Comparison of ENCODE assay signal across 13 mouse cellular contexts in the genomic region with DNA sequence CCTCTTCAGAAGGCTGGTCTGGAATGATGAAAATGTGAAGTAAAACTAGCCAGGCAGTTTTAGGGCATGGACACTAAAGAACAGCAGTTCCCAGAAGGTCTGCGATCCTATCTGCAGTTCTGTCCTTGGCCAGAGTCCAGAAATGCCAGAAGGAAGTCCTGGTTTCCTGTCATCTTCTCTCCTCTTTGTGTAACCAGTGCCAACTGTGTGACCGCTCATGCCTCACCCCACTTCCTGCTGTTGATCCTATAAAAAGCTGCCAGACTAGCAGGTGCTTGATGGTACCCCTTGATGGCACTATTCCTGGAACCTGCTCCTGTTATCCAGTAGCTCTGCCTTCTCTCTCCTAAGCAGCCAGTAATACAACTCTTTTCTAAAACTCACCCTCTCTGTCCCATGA. TPM values are rescaled to one million over a fixed set of nuclear protein-coding genes. Genes with fewer than 3 reads are reported as not detected.
A peak's percentile ranks its signal among the peaks of the same experiment; 100 is the strongest.
DNase-seq lines count a peak whose midpoint lies in the region; ATAC-seq and TF ChIP-seq lines count a peak whose summit lies in the region.
"Had no signal": no experiment of that assay in that cellular context is flagged by ENCODE, and none has a peak within 500 bp of the region (broad histone marks: within the 10 kb centered on the region; RNA-seq: fewer than 3 reads in every experiment).

No protein-coding gene starts in this region.

- H3K79me2 ChIP-seq in macrophage (ENCODE audit: inconsistent target) = no peaks in the 10 kb centered on the region

- H3K27ac ChIP-seq in hindbrain, postnatal 0 days = no peak overlapping the region
- no peak overlapping the region for H3K27ac ChIP-seq in hindbrain, embryonic 14.5 days
- H3K27ac ChIP-seq in macrophage = peak overlapping the region; percentile 37; the same call in 1 of the 2 replicates
- H3K27ac ChIP-seq: embryonic facial prominence, embryonic 12.5 days; forebrain, embryonic 10.5 days; midbrain, embryonic 12.5 days had no signal

- H3K9me3 ChIP-seq in hindbrain, postnatal 0 days (ENCODE audit: low read length) = no peaks in the 10 kb centered on the region
- no peaks in the 10 kb centered on the region for H3K9me3 ChIP-seq in hindbrain, embryonic 14.5 days (ENCODE audit: control insufficient read depth, low read length)
- H3K9me3 ChIP-seq: embryonic facial prominence, embryonic 12.5 days; forebrain, embryonic 10.5 days; midbrain, embryonic 12.5 days had no signal

- WGBS in hindbrain, postnatal 0 days = 48% methylated on average over 2 of the region's 2 CpGs
- 80% methylated on average over 2 of the region's 2 CpGs for WGBS in hindbrain, embryonic 14.5 days
- WGBS in macrophage (ENCODE audit: missing documents) = 0% methylated on average over 2 of the region's 2 CpGs

- no peak overlapping the region for H3K4me2 ChIP-seq in hindbrain, postnatal 0 days (ENCODE audit: low read depth, low read length)
- H3K4me2 ChIP-seq in hindbrain, embryonic 14.5 days (replicated peaks) = no peak overlapping the region
- H3K4me2 ChIP-seq: embryonic facial prominence, embryonic 12.5 days; midbrain, embryonic 12.5 days had no signal

- no peak for TF ChIP-seq CTCF in hindbrain, postnatal 0 days (IDR thresholded peaks at IDR 0.05; ENCODE audit: low read depth)

- H3K4me3 ChIP-seq in hindbrain, postnatal 0 days (ENCODE audit: low read length) = no peak overlapping the region
- no peak overlapping the region for H3K4me3 ChIP-seq in hindbrain, embryonic 14.5 days (replicated peaks; ENCODE audit: low read length)
- no peak overlapping the region for H3K4me3 ChIP-seq in macrophage (ENCODE audit: inconsistent target)
- H3K4me3 ChIP-seq: embryonic facial prominence, embryonic 12.5 days; forebrain, embryonic 10.5 days; midbrain, embryonic 12.5 days had no signal

- H3K36me3 ChIP-seq in hindbrain, postnatal 0 days (ENCODE audit: insufficient read depth, low read length) = no peaks in the 10 kb centered on the region
- no peaks in the 10 kb centered on the region for H3K36me3 ChIP-seq in hindbrain, embryonic 14.5 days (replicated peaks; ENCODE audit: control insufficient read depth, insufficient read depth)
- H3K36me3 ChIP-seq in macrophage (ENCODE audit: inconsistent target) = no peaks in the 10 kb centered on the region
- H3K36me3 ChIP-seq: embryonic facial prominence, embryonic 12.5 days; forebrain, embryonic 10.5 days; midbrain, embryonic 12.5 days had no signal

- H3K9ac ChIP-seq in hindbrain, postnatal 0 days (replicated peaks; ENCODE audit: low read length) = no peak overlapping the region
- H3K9ac ChIP-seq in hindbrain, embryonic 14.5 days = no peak overlapping the region
- H3K9ac ChIP-seq: embryonic facial prominence, embryonic 12.5 days; midbrain, embryonic 12.5 days had no signal

- H3K27me3 ChIP-seq in hindbrain, postnatal 0 days (ENCODE audit: insufficient read depth, low read length) = no peaks in the 10 kb centered on the region
- no peaks in the 10 kb centered on the region for H3K27me3 ChIP-seq in hindbrain, embryonic 14.5 days (ENCODE audit: control insufficient read depth, insufficient read depth, low read length)
- H3K27me3 ChIP-seq: embryonic facial prominence, embryonic 12.5 days; midbrain, embryonic 12.5 days had no signal

- no peaks in the 10 kb centered on the region for H3K4me1 ChIP-seq in hindbrain, postnatal 0 days (ENCODE audit: insufficient read depth, low read length)
- no peaks in the 10 kb centered on the region for H3K4me1 ChIP-seq in hindbrain, embryonic 14.5 days (replicated peaks; ENCODE audit: control insufficient read depth, insufficient read depth, low read length)
- H3K4me1 ChIP-seq: embryonic facial prominence, embryonic 12.5 days; forebrain, embryonic 10.5 days; midbrain, embryonic 12.5 days had no signal

- ATAC-seq in hindbrain, postnatal 0 days = no peak
- no peak for ATAC-seq in hindbrain, embryonic 14.5 days (ENCODE audit: low FRiP score)

- DNase-seq in hindbrain, postnatal 0 days (ENCODE audit: low spot score) = peak; percentile 25
- DNase-seq in hindbrain, embryonic 14.5 days (ENCODE audit: low spot score) = no peak
- DNase-seq in MN1 (ENCODE audit: low spot score) = peak; percentile 73
- DNase-seq in cerebellum, adult 9-10 months = peak; percentile 47
- DNase-seq in kidney, postnatal 10 days = no peak
- no peak for DNase-seq in spleen, postnatal 4 days (ENCODE audit: low spot score in 2 of 2)
- no peak for DNase-seq in adipocyte (ENCODE audit: low spot score)
- DNase-seq: kidney, adult 11 months had no signal

RNA-seq across cellular contexts. Expression of gene Cst7, which starts 3.2 kb away (rescaled TPM):
- total RNA-seq in hindbrain, postnatal 0 days (2014; rRNA removed) = 1.4 TPM in 1 of 2 replicates, not detected in the other
- 0.30 TPM in 1 of 2 replicates, not detected in the other for polyA plus RNA-seq in hindbrain, postnatal 0 days (2015; fragmentation: Nextera tagmentation; extraction: Ambion mirVana)
- polyA plus RNA-seq in hindbrain, embryonic 14.5 days (2014; fragmentation: Nextera tagmentation; extraction: Ambion mirVana) = 0.43 and 0.54 TPM in 2 replicates
- 10 to 100 TPM in 13 of 26 experiments, 1 to 10 TPM in 7, under 1 TPM in 1, not detected in 5; 0.94 to 58.1 (median 12.1) TPM for total RNA-seq in macrophage (2018; cell fraction: chromatin; rRNA removed)
- total RNA-seq in macrophage (2018; cell fraction: cytosol; rRNA removed) = 100 to 1,000 TPM in 13 of 26 experiments, 10 to 100 TPM in 13; 10.0 to 363 (median 137) TPM
- 100 to 1,000 TPM in 5 of 26 experiments, 10 to 100 TPM in 14, 1 to 10 TPM in 7; 2.0 to 163 (median 64.5) TPM for total RNA-seq in macrophage (2018; cell fraction: nucleus; rRNA removed)
- 5.6 to 14.2 TPM (median 9.1 TPM) in 3 replicates for polyA plus RNA-seq in macrophage (2018)
- total RNA-seq: layer of hippocampus, postnatal 10 days had no signal
- polyA plus RNA-seq: midbrain, embryonic 12.5 days had no signal

RNA-seq across cellular contexts. Expression of gene Apmap, which starts 41.3 kb away (rescaled TPM):
- 31.1 and 32.6 TPM in 2 replicates for total RNA-seq in hindbrain, postnatal 0 days (2014; rRNA removed)
- polyA plus RNA-seq in hindbrain, postnatal 0 days (2015; fragmentation: Nextera tagmentation; extraction: Ambion mirVana) = 55.6 and 61.6 TPM in 2 replicates
- 41.6 and 42.6 TPM in 2 replicates for polyA plus RNA-seq in hindbrain, embryonic 14.5 days (2014; fragmentation: Nextera tagmentation; extraction: Ambion mirVana)
- total RNA-seq in macrophage (2018; cell fraction: chromatin; rRNA removed) = 10 to 100 TPM in 25 of 26 experiments, 1 to 10 TPM in 1; 9.0 to 45.3 (median 23.7) TPM
- 10 to 100 TPM; 20.5 to 41.8 (median 27.6) TPM for total RNA-seq in macrophage (2018; cell fraction: cytosol; rRNA removed)
- 10 to 100 TPM; 39.1 to 75.4 (median 55.1) TPM for total RNA-seq in macrophage (2018; cell fraction: nucleus; rRNA removed)
- polyA plus RNA-seq in macrophage (2018) = 21.1 to 28.3 TPM (median 26.8 TPM) in 3 replicates

Comparison
In these comparisons a context has a peak if more than half of its experiments do, and no peak if none do; other contexts are left out.
1. DNase-seq: peak in hindbrain, postnatal 0 days (single experiment), MN1 (single experiment) and cerebellum, adult 9-10 months (single experiment); none in hindbrain, embryonic 14.5 days (single experiment), kidney, postnatal 10 days (single experiment), spleen, postnatal 4 days (0 of 2) and adipocyte (single experiment).